Mouse (Mus musculus): ENCODE measurements around the gene Gdf2.
A peak's percentile ranks its signal among the peaks of the same experiment; 100 is the strongest.

Gene Gdf2

GRCm38 (mm10) chr14:33940739-33941138 is at the start of gene Gdf2:
Gene Gdf2 (plus strand): TSS chr14:33941039.
- DNase-seq (ENCODE audit: low spot score in 2 of 2), result no peak

DNA sequence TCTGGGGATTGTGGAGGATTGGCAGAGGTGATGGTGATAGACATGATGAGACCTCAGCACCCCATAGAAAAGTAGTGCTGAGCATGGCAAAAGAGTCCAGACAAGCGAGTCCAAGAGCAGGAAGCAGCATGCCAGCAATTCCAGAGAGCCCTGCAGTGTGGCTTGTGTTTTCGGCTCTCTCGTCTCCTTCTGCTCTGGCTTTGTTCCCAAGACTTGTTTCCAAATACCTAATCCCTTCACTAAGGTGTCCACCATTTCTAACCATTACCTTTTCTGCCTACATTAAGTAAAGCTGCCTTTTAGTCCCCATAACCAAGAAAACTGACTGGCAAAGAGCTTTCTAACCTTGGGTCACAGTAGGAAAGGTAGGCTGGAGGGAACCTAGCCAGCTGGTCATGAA is 49.3 kb upstream of the Gdf2 start:
- no peak for DNase-seq (ENCODE audit: low spot score in 2 of 2)

- DNase-seq (ENCODE audit: low spot score in 2 of 2), result no peak
These were observed 45.1 kb upstream of the Gdf2 start for GRCm38 (mm10) chr14:33895777-33896176.

DNA sequence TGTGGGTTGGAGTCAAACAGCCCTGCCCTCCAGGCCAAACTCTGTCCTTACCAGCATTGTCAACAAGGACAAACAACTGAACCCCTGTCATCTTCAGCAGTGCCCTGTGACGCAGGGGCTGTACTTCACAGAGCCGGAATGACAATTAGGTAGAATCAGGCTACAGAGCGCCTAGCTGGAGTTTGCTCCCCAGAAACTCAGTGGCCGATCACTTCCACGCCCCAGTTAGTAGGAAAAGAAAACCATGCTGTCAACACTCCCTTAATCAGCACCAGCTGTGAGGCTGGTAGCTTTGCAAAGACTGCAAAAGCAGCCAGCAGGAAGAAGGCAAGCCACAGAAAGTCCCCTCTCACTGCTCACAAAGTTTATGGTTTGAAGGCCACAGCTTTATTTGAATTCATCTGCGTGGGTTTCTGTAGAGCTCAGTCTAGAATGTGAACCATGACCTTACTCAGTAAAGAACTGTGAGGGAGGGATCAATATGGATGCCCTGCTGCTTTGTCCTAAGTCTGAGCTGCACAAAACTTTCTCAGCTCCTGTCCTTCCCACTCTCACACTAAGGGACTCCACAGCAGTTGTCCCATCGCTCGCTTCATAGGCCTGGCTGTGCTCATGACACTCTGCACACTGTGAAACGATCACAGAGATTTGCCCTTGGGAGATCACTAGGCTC is 44.1 kb upstream of the Gdf2 start:
- DNase-seq (ENCODE audit: low spot score in 2 of 2), result no peak

DNA sequence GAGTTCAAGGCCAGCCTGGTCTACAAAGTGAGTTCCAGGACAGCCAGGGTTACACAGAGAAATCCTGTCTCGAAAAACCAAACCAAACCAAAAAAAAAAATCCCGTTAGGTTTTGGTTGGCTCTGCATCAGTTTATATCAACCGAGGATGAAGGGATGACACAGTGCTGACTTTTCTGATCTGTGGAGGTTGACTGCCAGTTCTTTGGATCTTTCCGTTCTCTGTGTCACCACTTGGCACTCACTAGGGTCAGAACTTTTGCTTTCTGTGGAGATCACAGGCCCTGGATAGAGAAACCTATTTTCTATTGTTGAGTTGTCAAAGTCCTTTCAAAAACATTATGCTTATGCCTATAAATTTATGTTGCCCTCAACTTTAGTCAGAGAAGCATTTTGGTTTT is 38.1 kb upstream of the Gdf2 start:
- DNase-seq (ENCODE audit: low spot score in 2 of 2), result no peak

DNA sequence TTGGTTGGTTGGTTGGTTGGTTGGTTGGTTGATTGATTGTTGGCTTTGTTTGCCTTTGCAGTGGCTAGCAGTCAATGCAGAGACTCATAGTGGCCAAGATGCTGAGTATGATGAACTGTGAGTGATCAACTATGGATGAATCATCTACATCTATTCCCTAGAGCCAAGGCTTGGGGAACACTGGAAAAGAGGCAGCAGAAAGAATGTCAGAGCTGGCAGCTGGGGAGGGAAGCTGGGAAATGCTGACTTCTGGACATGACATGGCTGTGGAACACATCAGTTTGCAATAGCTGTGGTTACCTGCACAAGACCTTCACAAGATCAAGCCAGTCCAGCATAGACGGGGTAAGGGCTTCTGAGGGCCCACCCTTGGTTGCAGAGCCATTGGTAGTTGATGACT is 37.6 kb upstream of the Gdf2 start:
- DNase-seq (ENCODE audit: low spot score in 2 of 2), result no peak

- no peak for DNase-seq (ENCODE audit: low spot score in 2 of 2)
These were observed 36.0 kb upstream of the Gdf2 start for GRCm38 (mm10) chr14:33904851-33905250.

GRCm38 (mm10) chr14:33913727-33914126 is 27.1 kb upstream of the Gdf2 start:
- peak in 1 of 2 experiments; percentile 39 for DNase-seq (ENCODE audit: low spot score in 2 of 2)

- no peak for DNase-seq (ENCODE audit: low spot score in 2 of 2)
These were observed 26.6 kb upstream of the Gdf2 start for GRCm38 (mm10) chr14:33914206-33914605.

DNA sequence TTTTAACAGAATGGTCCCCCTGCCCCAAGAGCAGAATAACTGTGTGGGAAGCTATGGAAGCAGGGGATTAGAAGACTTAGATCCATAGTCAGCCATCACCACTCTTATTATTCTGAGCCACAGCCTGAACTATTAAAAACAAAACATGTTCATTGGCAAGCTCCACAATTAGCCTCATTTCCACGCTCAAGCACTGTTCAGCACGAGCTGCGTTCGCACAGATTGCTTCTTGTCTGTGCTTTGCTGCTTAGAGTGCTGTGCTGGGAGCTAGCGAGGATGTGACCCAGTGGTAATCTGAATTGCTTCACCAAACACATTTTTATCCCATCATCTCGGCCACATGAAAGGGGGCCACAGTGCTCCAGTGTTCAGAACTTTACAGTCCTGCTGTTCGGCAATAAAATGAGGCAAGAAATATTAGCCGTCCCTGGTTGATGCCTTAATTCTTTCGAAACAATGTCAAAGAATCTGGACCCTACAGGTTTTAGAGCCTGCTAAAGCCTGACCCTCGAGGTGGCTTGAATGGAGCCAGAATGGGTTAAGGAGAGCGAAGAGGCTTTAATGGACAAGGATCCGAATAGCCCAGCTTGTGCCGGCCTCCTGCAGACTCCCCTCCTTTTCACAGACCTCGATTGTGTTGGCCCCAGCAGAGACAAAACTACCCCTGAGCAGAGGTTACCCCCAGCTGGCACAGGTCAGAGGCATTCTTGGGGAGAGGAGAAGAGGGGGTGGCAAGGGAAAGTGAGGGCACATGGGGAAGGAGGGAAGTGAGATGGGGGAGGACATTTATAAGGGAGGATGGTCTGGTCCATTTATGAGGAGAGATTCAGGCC is 19.9 kb upstream of the Gdf2 start:
- DNase-seq (ENCODE audit: low spot score in 2 of 2), result no peak

DNA sequence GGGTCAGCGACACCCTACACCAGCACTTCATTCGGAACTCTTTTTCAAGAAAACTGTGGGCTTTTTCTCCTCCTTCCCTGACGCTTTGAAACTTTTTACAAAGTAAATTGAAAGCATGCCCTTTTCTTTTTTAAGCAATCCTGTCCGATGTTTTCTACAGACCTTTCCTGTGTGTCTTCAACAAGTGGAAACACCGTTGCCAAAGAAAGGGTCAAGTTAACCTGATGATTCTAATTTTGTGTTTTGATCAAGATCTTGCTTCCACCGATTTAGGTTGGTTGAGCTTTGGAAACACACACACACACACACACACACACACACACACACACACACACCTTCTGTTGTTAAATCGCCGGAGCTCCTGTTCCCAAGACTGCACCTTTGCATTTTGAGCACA is 18.1 kb upstream of the Gdf2 start:
- no peak for DNase-seq (ENCODE audit: low spot score in 2 of 2)

- DNase-seq (ENCODE audit: low spot score in 2 of 2), result peak in 1 of 2 experiments; percentile 19
These were observed 17.4 kb upstream of the Gdf2 start, which contains the start of gene Gdf10 for GRCm38 (mm10) chr14:33923168-33924070. Gene Gdf10 (plus strand): TSS chr14:33923587.

DNA sequence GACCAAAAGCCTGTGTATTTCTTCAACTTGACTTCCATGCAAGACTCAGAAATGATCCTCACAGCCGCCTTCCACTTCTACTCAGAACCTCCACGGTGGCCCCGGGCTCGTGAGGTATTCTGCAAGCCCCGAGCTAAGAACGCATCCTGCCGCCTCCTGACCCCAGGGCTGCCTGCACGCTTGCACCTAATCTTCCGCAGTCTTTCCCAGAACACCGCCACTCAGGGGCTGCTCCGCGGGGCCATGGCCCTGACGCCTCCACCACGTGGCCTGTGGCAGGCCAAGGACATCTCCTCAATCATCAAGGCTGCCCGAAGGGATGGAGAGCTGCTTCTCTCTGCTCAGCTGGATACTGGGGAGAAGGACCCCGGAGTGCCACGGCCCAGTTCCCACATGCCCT is 9.0 kb upstream of the Gdf2 start:
- DNase-seq (ENCODE audit: low spot score in 2 of 2), result no peak

DNA sequence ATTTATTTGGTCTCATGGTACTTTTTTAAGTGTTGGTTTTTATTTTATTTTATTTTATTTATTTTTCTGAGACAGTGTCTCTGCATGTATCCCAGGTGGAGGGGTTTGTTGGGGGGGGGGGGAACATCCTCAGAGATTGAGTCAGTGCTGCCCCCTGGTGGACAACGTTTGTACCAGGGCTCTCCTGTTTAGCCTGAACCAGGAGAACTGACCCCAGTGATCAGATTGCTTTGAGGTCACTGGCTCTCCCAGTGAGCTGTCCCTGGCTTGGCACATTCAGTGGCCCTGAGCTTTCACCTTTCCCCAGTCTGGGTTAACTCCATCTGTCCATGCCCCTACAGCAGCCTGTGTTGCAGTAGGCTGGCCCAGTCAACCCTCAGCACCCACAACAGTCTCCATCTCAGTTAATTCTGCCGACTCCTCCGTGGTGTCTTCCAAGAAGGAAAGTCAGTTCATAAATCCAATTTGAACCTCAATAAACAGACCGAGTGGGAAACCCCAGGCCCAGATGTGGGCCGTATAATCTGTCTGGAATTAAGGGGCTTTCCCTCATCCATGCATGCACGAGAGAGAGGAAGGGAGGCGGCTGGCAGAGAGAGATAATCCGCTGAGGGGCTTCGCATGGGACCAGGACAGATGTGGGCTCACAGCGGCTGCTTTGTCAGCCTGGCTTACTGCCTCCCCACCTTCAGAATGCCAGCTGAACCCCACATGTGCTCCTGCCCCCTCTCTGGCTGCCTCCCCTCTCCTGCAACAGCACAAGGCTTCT is 7.7 kb upstream of the Gdf2 start:
- DNase-seq (ENCODE audit: low spot score in 2 of 2), result peak in 1 of 2 experiments; percentile 49

GRCm38 (mm10) chr14:33933778-33934317 is 7.0 kb upstream of the Gdf2 start:
- peak in 1 of 2 experiments; percentile 32 for DNase-seq (ENCODE audit: low spot score in 2 of 2)

DNA sequence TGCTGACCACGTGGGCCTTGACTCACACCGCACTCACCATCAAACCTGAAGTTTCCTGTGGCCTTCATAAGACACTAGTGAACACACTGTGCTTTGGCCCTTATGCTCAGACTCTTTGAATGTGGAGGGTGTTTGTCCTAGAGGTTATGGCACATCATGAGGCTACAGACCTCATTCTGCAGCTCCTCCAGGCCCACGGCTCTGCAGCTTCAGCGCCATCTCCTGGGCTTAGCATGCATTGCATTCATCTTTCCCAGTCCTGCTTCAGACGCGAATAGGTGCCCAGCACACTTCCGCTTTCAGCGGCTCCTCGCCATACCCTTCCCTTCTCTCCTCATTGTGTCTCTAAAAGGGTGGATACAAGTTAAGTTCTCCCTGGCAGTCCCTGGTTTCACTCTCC is 1.7 kb upstream of the Gdf2 start:
- peak; percentile 33 to 52 for DNase-seq (ENCODE audit: low spot score in 2 of 2)

DNA sequence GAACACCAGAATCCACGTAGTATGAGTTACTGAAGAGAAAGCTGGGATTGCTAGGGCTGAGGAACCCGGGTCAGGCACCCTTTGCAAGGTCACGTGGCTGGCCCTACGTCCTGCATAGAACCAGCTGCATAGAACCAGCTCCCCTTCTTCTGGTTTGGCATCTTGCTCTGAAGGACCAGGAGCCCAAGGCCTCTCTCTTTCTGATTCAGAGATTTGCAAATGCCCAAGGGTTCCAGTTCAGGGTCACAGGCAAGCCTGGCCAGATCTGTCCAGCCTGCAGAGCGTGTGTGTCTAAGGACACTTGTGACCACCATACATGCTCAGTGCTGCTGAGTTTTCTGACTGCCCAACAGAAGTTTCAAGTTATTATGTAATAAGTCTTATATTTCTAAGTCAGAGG is 1.4 kb downstream of the Gdf2 start:
- no peak for DNase-seq (ENCODE audit: low spot score in 2 of 2)

DNA sequence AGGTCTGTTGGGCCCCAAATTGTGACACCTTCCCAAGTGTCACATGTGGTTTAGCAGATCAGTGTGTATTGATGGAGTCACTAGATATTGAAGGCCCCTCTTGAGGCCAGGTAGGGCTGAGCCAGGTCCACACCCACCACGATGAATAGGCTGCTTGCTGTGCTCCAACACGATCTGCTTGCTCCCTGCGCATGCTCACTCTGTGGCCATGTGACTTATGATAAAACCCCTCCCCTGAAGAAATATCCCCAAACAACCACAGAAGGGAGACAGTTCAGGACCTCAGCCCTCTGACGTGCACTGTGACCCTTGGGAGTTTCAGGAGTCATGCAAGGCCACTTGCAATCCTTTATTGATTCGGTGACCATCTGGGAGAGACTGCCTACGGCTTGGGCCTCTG is 5.3 kb downstream of the Gdf2 start:
- DNase-seq (ENCODE audit: low spot score in 2 of 2), result no peak

DNA sequence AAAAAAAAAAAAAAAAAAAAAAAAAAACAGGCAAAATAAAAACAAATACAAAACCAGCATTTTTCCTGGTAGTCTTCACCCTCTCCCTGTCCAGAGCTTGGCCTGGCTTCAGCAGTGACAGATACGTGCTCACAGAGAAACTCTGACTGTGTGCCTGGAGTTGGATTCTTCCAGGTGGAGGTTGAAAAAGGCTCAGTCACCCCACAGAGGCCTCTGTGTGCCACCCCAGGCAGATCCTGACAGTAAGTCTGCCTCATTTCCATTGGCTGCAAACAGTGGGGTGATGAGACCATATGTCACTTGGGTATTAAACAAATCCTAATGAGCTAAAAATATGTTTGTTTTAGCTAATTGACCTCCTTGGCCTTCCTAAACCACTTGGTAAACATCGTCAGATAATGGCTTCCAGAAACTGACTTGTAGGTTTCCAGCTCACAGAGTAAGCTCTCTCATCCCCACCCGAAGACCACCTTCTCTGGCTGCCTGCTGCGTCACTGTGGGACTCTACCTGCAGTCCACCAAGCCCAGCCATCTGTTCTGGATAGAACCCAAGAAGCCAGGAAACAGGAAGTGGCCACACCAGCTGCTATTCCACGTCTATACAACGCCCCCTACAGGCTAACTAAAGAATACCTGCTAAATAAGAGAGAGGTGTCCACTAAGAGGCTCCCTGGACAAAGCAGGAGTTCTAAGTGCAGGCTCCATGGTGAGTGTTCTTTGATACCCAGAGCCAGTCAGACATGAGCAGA is 11.6 kb downstream of the Gdf2 start:
- DNase-seq (ENCODE audit: low spot score in 2 of 2), result no peak

GRCm38 (mm10) chr14:33953761-33954160 is 12.9 kb downstream of the Gdf2 start, which contains the start of gene Rbp3:
Gene Rbp3 (plus strand): TSS chr14:33954003.
- DNase-seq (ENCODE audit: low spot score in 2 of 2), result no peak

Measured in urinary bladder, postnatal 36 days (tissue).